Mouse (Mus musculus): ENCODE data around the gene Macrod2.
A peak's percentile ranks its signal among the peaks of the same experiment; 100 is the strongest.

The Macrod2 gene

GRCm38 (mm10) chr2:140592537-140593261 is 197.6 kb downstream of the Macrod2 start:
- no peak for DNase-seq

DNA sequence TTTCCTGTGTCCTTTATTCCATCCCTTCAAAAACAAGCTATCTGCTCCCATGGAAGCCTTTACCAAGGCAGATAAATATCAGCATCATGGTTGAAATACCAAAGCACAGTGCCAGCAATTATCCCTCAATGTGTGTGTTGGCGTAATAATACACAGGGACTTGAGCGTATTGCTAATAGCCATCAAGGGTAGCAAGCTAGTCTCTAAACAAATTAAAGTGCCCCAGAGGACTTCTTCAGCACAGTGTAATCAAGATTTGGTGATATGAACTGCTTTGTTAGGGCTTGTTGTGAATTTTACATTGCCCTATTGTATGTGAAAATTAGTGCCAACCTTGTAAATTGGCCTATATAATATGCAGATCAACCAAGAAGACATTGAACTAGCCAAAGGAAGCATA is 201.8 kb downstream of the Macrod2 start:
- no peak for DNase-seq

- DNase-seq: no peak
Measured at GRCm38 (mm10) chr2:140615451-140615850, 220.3 kb downstream of the Macrod2 start.

GRCm38 (mm10) chr2:140621730-140622337 is 226.7 kb downstream of the Macrod2 start:
- DNase-seq: no peak

GRCm38 (mm10) chr2:140653481-140653880 is 258.4 kb downstream of the Macrod2 start:
- no peak for DNase-seq

DNA sequence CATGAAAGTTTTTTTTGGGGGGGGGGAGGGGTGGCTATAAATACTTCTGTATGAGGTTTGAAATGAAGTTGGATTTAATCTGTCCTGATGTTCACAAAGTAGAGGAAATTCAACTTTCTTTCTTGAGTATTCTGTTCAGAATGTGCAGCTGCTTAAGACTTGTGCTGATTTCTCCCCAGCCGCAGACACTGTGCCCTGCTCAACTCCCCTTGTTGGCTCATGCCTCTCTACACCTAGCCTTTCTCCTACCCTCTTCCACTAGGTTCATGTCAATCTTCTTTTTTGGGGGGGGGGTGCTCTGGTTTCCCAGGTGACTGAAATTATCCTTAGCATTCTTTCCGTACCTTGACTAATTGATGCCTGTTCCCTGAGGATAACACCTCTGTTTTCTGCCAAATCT is 258.9 kb downstream of the Macrod2 start:
- DNase-seq: no peak

DNA sequence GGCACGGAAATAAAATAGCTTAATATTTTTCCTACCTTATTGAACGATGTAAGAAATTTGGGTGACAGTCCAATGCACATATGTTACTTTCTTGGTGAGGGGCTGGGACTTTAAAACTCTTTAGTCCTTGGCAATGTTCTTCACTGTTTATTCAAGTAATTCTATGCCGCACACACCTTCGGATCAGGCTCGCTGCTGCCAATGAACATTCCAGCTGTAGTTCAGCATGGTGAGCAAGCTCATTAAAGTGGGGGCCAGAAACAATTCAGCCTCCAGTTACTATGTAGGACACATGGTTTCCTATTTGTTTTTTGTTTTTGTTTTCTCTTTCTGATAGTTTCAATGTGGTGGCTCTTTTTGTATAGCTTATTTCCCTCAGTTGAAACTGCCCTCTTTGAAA is 267.6 kb downstream of the Macrod2 start:
- DNase-seq: no peak

- peak; percentile 39 for DNase-seq
Measured at GRCm38 (mm10) chr2:140664381-140664780, 269.3 kb downstream of the Macrod2 start.

DNA sequence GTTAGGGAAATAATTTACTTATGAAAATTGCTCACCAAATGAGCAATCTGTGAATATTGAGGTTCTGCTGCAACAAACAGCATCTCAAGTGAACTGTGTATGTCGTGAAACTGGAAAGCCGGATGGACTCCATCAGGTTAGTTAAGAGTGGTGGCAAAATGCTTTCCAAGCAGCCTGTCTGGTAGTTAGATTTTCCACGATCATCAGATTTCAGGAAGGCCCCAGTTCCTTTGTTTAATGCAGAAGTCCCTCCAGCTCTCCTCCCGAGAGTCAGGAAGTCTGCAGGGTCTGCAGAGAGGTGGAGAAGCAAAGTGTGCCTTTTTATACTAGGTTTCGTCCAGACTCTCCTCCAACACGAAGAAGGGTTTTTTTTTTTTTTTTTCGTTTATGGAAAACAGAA is 271.7 kb downstream of the Macrod2 start:
- no peak for DNase-seq

- DNase-seq: no peak
Measured at GRCm38 (mm10) chr2:140667261-140668047, 272.3 kb downstream of the Macrod2 start.

DNA sequence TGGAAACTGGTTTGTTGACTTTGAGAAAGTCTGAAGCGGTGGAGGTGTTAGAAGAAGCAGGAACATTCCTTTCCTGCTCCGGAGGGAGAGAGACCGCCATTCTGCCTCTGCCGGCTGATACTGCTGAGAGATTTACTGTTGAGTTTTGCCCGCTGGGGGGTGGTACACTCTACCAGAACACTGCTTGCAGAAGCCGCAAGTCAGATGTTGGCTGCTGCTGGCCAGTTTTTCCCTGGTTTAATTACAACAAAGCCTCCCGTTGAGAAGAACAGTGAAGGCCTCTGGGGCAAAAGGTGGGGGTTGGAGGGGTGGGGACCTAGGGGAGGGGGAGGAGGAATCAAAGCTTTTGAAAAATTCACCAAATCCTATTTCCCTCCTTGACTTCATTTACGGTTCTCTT is 273.2 kb downstream of the Macrod2 start:
- peak; percentile 79 for DNase-seq

DNA sequence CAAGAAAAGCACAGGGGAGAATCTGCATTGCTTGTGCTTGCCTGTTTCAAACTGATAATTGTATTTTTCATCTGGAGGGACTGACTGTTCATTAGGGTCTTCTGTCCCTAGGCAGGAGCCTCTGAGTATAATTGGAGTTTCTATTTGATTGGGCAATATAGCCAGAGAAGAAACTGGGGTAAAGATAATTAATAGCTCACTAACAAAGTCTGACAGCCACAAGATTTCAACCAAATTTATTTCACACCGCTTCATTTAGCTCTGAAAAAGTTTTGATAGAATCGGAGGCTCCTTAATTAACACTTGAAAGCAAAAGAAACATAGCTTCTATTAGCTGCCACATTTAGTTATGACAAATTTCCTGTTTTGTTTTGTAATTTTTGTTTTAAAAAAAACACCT is 274.0 kb downstream of the Macrod2 start:
- no peak for DNase-seq

GRCm38 (mm10) chr2:140669786-140670185 is 274.7 kb downstream of the Macrod2 start:
- DNase-seq: no peak

DNA sequence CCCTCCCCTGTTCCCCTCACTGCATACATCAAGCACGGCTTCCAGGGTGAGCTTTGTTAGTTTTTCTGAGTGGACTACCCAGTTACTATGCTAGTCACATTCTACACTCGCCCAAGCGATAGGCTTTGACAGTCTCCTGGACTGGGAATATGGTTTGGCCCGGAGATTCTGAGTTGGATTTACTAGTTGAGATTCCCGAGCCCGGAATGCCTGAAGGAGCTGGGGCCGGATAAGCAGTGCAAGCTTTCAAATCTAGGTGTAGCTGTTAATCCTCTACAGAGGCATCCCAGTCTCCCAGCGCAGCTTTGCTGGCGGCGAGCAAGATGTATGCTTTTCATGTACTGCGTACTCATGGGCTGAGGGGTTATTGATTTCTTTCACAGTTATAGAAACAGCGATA is 275.3 kb downstream of the Macrod2 start:
- DNase-seq: peak; percentile 66

DNA sequence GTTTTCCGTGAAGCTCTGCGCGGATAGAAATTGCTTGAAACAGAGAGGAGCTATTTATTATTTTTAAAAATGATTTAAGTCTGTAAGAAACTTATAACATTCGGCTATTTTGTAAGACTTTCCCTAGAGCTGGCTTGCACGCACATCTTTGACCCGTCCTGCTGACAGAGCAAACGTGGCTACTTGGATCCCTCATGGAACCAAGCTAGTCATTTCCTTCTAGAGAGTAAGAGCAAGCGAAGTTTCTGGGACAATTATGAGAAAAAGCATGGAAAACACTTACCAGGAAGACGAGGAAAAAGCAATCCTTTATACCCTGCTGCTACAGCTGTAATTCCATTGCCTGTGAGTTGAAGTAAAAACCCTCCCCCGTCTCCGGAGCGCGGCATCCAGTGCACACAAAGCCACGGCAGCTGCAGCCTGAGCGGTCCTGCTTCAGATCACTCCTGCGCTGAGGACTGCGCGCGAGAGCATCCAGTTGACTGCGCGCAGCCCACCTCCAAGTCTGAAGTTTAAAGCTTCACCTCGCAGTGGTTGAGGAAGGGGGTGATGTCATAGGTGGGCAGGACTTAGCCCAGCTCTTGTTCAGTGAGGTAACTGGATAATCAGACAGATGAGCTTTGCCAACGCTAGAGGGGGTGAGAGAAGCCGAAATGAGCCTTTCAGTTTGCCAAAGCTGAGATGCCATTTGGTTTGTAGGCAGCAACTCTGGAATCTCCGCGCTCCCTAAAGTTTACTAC is 276.0 kb downstream of the Macrod2 start, which contains the start of gene Flrt3:
Flrt3 (minus strand) TSS at position 507 of the 740 bp plus-strand sequence.
- DNase-seq: peak; percentile 96

DNA sequence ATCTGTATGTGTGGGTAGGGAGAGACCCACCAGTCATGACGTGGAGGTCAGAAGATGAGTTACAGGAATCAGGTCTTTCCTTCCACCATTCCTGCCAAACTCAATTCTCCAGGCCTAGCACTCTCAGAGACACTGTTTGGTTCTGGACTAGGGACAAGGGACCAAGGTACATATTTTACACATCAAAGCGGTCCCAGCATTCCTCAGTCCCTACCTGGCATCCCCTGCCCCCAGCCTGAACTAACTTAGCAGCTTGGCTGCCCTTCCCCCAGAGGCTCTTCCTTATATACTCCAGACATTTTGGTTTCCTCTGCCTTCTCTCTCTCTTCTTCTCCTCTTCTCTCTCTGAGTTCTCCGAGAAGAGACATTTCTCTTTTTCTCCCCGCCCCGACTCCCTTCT is 278.4 kb downstream of the Macrod2 start:
- no peak for DNase-seq

GRCm38 (mm10) chr2:140676728-140677127 is 281.6 kb downstream of the Macrod2 start:
- DNase-seq: no peak

- no peak for DNase-seq
Measured at GRCm38 (mm10) chr2:140690906-140691305, 295.8 kb downstream of the Macrod2 start.

DNA sequence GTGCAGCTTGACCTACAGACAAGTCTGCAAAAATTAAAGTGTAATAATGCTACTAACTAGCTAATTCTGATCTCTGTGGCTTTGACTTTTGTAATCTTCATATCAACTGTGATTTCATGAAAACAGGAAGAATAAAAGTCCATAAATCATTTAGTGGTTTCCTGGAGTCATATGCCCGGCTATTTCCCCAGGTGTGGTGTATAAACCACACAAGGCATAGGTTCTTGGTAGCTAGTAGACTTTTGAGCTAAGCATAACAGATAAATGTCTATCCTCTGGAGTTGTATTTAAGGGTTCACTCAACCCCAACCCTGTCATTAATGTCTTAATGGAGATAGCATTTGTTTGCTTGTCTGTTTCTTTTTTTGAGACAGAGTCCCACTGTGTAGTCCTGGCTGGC is 296.3 kb downstream of the Macrod2 start:
- no peak for DNase-seq

DNA sequence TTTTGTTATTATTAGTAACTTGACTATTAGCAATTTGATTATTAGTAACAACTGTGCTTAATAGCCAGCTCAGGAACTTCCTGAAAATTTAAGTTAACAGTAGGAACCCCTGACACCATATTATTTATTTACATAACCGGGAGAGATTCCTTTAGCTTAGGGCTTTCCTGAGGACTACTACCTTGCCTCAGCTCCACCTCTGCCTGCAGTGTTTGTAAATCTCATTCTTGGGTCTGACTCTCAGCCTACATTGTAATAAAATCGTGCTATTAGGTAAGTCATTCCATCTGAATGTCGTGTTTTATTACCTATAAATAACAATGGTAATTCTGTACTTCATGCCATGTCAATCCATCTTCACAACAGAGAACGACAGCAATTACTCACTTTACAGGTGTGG is 297.4 kb downstream of the Macrod2 start:
- DNase-seq: no peak

DNA sequence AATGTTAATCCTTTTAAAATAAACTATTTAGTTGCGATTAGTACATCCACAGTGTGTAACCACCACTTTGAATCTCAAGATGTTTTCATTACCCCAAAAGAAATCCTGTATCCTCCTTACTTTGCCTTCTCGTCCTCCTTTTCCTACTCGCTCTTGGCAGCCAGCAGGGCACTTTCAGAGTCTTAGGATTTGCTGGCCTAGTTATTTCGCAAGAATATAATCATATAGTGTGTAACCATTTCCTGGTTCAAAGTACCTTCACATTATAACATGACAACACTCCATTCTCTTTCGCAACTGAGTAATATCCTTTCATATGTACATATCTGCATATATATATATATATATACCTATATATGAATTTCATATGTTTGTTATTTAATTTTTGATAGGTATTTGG is 298.7 kb downstream of the Macrod2 start:
- no peak for DNase-seq

GRCm38 (mm10) chr2:140698585-140698984 is 303.5 kb downstream of the Macrod2 start:
- no peak for DNase-seq

GRCm38 (mm10) chr2:140703377-140703776 is 308.3 kb downstream of the Macrod2 start:
- DNase-seq: no peak

Data from cerebellum, adult 9-11 months (tissue).